ENCODE assay signal across 11 mouse cellular contexts in the genomic region with DNA sequence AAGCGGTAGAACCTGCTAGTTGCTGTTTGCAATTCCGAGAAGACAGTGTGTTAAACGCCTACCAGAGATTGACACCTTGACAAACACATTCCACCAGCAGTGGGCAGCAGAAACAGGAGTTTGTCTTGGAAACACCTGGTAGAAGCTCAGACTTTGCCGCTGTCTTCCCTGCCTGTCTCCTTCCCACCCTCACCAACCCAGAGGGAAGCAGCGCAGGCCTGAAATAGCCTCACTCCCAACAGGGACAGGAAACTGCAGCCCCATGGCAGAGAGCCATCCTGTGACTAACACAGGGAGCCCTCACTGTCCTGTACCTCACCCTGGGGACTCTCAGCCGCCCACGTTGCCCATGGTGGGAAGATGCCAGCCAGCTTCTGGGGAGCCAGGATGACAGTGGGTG. TPM values are rescaled to one million over a fixed set of nuclear protein-coding genes. Genes with fewer than 3 reads are reported as not detected.
A peak's percentile ranks its signal among the peaks of the same experiment; 100 is the strongest.
DNase-seq lines count a peak whose midpoint lies in the region; ATAC-seq lines count a peak whose summit lies in the region.
"Had no signal": no experiment of that assay in that cellular context is flagged by ENCODE, and none has a peak within 500 bp of the region (broad histone marks: within the 10 kb centered on the region; RNA-seq: fewer than 3 reads in every experiment).

No protein-coding gene starts in this region.

- WGBS in midbrain, embryonic 14.5 days = 63% methylated on average over 7 of the region's 7 CpGs
- 59% methylated on average over 7 of the region's 7 CpGs for WGBS in midbrain, embryonic 15.5 days

- H3K27ac ChIP-seq in midbrain, embryonic 14.5 days (replicated peaks; ENCODE audit: low read depth, low read length) = 0 out of 2 replicates have a peak overlapping the region, but pooled peaks have one; percentile 9
- H3K27ac ChIP-seq in midbrain, embryonic 15.5 days = no peak overlapping the region
- H3K27ac ChIP-seq: midbrain, embryonic 13.5 days had no signal

- no peaks in the 10 kb centered on the region for H3K36me3 ChIP-seq in midbrain, embryonic 14.5 days (ENCODE audit: control insufficient read depth, insufficient read depth, low read length)
- no peaks in the 10 kb centered on the region for H3K36me3 ChIP-seq in midbrain, embryonic 15.5 days (replicated peaks)
- H3K36me3 ChIP-seq: midbrain, embryonic 13.5 days had no signal

- no peak overlapping the region for H3K9ac ChIP-seq in midbrain, embryonic 14.5 days (replicated peaks; ENCODE audit: low read length)
- no peak overlapping the region for H3K9ac ChIP-seq in midbrain, embryonic 15.5 days
- H3K9ac ChIP-seq: midbrain, embryonic 13.5 days had no signal

- DNase-seq in gastrocnemius, postnatal 10 days = peak; percentile 32
- DNase-seq in gastrocnemius, adult 8-10 months (ENCODE audit: low spot score in 2 of 2) = no peak
- DNase-seq in midbrain, embryonic 14.5 days = peak; percentile 77
- peak; percentile 77 for DNase-seq in cerebellum, adult 9-11 months
- peak; percentile 4 to 22 for DNase-seq in right cerebral cortex, postnatal 36 days (ENCODE audit: low spot score in 2 of 2)
- DNase-seq: layer of hippocampus, adult 9-11 months; thymus, adult 2 months had no signal

- no peak for ATAC-seq in midbrain, embryonic 14.5 days (ENCODE audit: low FRiP score, low TSS enrichment)
- ATAC-seq in midbrain, embryonic 15.5 days (replicated peaks) = no peak
- no peak for ATAC-seq in megakaryocyte, adult 5-6 weeks (ENCODE audit: poor library complexity, severe bottlenecking)
- no peak for ATAC-seq in CD4-positive, CD25-positive, alpha-beta regulatory T cell, adult 4 months

- no peaks in the 10 kb centered on the region for H3K9me3 ChIP-seq in midbrain, embryonic 14.5 days (ENCODE audit: control insufficient read depth, low read length)
- no peaks in the 10 kb centered on the region for H3K9me3 ChIP-seq in midbrain, embryonic 15.5 days
- H3K9me3 ChIP-seq: midbrain, embryonic 13.5 days had no signal

- no peak overlapping the region for H3K4me2 ChIP-seq in midbrain, embryonic 14.5 days (ENCODE audit: low read length)
- H3K4me2 ChIP-seq in midbrain, embryonic 15.5 days = no peak overlapping the region
- H3K4me2 ChIP-seq: midbrain, embryonic 13.5 days had no signal

- no peaks in the 10 kb centered on the region for H3K27me3 ChIP-seq in midbrain, embryonic 14.5 days (ENCODE audit: control insufficient read depth, insufficient read depth, low read length)
- no peaks in the 10 kb centered on the region for H3K27me3 ChIP-seq in midbrain, embryonic 15.5 days (replicated peaks)
- H3K27me3 ChIP-seq: midbrain, embryonic 13.5 days had no signal

- no peak overlapping the region for H3K4me3 ChIP-seq in midbrain, embryonic 14.5 days (replicated peaks; ENCODE audit: low read depth, low read length)
- H3K4me3 ChIP-seq in midbrain, embryonic 15.5 days = no peak overlapping the region
- H3K4me3 ChIP-seq: midbrain, embryonic 13.5 days had no signal

- H3K4me1 ChIP-seq in midbrain, embryonic 14.5 days (ENCODE audit: control insufficient read depth, insufficient read depth, low read length) = peaks cover 12% of the 10 kb centered on the region; the same call in 1 of the 2 replicates
- H3K4me1 ChIP-seq in midbrain, embryonic 15.5 days = peaks cover 13% of the 10 kb centered on the region

RNA-seq across cellular contexts. Expression of gene 4933402J07Rik, which starts 55.5 kb away (rescaled TPM):
- not detected for total RNA-seq in gastrocnemius, postnatal 10 days (2021)
- total RNA-seq in gastrocnemius, adult 8-10 months (2022) = not detected
- polyA plus RNA-seq in midbrain, embryonic 14.5 days (2014; fragmentation: Nextera tagmentation; extraction: Ambion mirVana) = not detected in 2 replicates
- not detected in 2 replicates for polyA plus RNA-seq in midbrain, embryonic 15.5 days (2015; fragmentation: Nextera tagmentation; extraction: Ambion mirVana)
- not detected in 2 replicates for total RNA-seq in megakaryocyte, adult 5-6 weeks (2015)
- not detected in 2 replicates for total RNA-seq in megakaryocyte, adult 5-6 weeks (2017)
- polyA plus RNA-seq in CD4-positive, CD25-positive, alpha-beta regulatory T cell, adult 4 months (2017; shearing (Covaris generic)) = not detected
- polyA plus RNA-seq: midbrain, embryonic 13.5 days; thymus, adult 2 months had no signal

Comparison
In these comparisons a context has a peak if more than half of its experiments do, and no peak if none do; other contexts are left out.
1. DNase-seq: peak in gastrocnemius, postnatal 10 days (single experiment), midbrain, embryonic 14.5 days (single experiment), cerebellum, adult 9-11 months (single experiment) and right cerebral cortex, postnatal 36 days (2 of 2); none in gastrocnemius, adult 8-10 months (0 of 2).